Mouse (Mus musculus): ENCODE data around the gene Rrp36.

DNA sequence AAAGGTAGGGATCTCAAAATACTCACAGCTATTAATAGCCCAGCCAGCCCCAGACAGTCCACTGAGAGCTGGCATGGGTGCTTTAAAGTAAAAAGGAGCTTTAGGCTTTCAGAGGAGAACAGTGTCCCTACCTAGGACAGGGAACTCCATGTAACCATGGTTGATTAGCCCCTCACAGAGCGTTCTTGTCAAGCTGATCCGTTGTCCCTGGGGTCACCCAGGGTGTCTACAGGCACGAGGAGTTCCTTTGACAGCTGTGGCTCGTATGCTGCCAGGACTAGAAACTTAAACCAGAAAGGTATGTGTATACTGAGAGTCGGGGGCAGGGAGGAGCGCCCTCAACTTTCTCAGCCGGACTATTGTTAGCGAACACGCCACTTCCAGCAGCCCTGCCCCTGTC, 4.8 kb upstream of the Rrp36 start:
- TF ChIP-seq POLR2A (IDR thresholded peaks at IDR 0.05; ENCODE audit: borderline replicate concordance, extremely low read depth, insufficient read depth, insufficient read length, poor library complexity, severe bottlenecking) (no peak), CTCF (IDR thresholded peaks at IDR 0.05; ENCODE audit: borderline replicate concordance, extremely low read depth, insufficient read depth, insufficient read length) (no peak)

Data from brain, embryonic 14.5 days (tissue).